Mouse (Mus musculus) erythroid progenitor cell, adult 5-6 weeks (primary cell): ENCODE data around the gene Rpl10. TPM values are rescaled to one million over a fixed set of nuclear protein-coding genes. Genes with fewer than 3 reads are reported as not detected.
A peak's percentile ranks its signal among the peaks of the same experiment; 100 is the strongest.

ENCODE experiments used
- ATAC-seq: replicated peaks from 2 replicates; pipeline ENCODE4 v1.8.0; 2016; ENCODE audit warnings: moderate number of reproducible peaks, mild to moderate bottlenecking, moderate TSS enrichment, inconsistent platforms; ENCODE audit not compliant: poor library complexity, low FRiP score, severe bottlenecking
- total RNA-seq, 2 experiments: library from RNA; stranded (forward) in 1 of 2; stranded (reverse) in 1 of 2; fragments of 150-400 nt in 1 of 2; fragments of 186-747, 209-891 nt in 1 of 2; gene quantifications; 2 replicates each; pipeline versions ENCODE4 v1.2.3 to v1.2.4; 2015 to 2017; ENCODE audit warnings: low replicate concordance in 2 of 2

The Rpl10 gene
- total RNA-seq, 2 experiments from 2014 or later: 354 to 731 TPM

GRCm38 (mm10) chrX:74273422-74274322, 3.1 kb downstream of the Rpl10 start:
- ATAC-seq: no peak

DNA sequence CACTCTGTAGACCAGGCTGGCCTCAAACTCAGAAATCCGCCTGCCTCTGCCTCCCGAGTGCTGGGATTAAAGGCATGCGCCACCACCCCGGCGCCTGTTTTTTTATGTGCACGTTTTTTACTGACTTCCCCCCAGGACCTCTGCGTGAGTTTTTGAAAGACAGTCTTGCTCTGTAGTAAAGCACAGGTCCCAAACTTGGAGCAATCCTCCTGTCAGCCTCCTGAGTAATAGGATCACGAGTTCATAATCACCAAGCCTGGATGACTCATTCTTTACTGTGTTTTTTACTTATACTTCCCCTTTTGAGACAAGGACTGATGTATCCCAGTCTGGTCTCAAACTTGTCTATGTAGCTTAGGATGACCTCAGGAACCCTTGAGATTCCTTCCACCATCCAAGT, 7.3 kb downstream of the Rpl10 start:
- ATAC-seq: no peak

- ATAC-seq: no peak
Measured at GRCm38 (mm10) chrX:74281041-74281731, 10.6 kb downstream of the Rpl10 start.

DNA sequence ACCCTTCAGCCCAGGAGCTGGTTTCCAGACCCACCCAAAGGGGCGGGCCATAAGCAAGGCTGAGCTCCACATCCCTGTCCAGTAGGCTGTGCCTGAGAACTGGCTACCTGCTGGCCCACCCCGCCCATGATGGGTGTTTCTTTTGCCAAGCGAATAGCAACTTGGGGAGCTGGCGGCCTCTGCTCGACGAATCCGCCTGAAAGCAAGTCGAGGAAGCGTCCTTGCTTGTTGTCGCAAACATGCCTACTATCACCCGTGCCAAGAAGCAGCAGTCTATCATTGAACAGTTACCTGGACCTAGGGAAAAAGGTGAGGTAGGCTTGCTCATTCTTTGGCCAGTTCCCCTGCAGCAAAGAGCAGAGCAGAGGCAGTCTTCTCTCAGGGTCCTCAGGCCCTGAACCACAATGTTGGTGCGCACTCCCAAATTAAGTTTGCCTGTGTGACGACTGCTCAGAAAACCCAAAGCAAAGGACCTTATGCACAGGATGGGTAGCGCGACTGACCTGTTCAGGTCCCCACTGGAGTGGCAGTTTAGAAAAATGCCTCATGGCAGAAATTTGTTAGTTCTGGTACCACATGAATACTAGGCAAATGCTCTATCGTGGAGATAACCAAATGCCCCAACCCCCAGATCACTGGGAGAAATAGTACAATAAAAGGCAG, 11.3 kb downstream of the Rpl10 start, which contains the start of the genes Taz and Dnase1l1:
Gene Taz, plus strand, starts transcription at position 181 of the 663 bp plus-strand sequence.
Gene Dnase1l1, minus strand, starts transcription at position 606 of the 663 bp plus-strand sequence.
- ATAC-seq: peak; percentile 91

DNA sequence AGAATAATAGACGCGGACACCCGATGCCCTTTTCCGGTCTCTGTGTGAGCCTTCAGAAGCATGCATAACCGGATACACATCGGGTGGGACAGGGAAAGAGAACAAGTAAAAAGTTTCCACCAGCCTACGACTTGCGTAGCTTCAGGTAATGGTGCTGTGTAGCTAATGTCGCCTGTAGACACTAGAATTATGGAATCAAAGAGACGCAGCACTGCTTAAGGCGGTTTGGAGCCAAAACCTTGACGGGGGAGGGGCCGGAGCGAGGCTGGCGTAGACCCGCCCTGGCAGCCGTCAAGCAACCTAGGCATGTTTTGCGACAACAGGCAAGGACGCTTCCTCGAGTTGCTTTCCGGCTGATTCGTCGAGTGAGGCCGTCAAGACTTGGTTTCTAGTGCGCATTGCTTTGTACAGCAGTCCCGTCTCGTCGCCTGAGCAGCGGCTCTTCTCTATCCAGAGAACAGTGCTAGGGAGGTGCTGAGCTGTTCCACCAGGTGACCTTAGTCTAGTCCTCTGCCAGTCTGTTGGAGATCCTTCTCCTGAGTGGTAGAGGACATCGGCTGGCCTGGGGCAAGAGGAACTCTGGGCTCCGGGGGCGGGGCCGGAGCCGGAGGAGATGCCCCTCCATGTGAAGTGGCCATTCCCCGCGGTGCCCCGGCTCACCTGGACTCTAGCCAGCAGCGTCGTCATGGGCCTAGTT, 11.9 kb downstream of the Rpl10 start:
- peak; percentile 75 for ATAC-seq

GRCm38 (mm10) chrX:74283092-74283437, 12.5 kb downstream of the Rpl10 start:
- ATAC-seq: no peak

GRCm38 (mm10) chrX:74293431-74293830, 22.8 kb downstream of the Rpl10 start:
- no peak for ATAC-seq

DNA sequence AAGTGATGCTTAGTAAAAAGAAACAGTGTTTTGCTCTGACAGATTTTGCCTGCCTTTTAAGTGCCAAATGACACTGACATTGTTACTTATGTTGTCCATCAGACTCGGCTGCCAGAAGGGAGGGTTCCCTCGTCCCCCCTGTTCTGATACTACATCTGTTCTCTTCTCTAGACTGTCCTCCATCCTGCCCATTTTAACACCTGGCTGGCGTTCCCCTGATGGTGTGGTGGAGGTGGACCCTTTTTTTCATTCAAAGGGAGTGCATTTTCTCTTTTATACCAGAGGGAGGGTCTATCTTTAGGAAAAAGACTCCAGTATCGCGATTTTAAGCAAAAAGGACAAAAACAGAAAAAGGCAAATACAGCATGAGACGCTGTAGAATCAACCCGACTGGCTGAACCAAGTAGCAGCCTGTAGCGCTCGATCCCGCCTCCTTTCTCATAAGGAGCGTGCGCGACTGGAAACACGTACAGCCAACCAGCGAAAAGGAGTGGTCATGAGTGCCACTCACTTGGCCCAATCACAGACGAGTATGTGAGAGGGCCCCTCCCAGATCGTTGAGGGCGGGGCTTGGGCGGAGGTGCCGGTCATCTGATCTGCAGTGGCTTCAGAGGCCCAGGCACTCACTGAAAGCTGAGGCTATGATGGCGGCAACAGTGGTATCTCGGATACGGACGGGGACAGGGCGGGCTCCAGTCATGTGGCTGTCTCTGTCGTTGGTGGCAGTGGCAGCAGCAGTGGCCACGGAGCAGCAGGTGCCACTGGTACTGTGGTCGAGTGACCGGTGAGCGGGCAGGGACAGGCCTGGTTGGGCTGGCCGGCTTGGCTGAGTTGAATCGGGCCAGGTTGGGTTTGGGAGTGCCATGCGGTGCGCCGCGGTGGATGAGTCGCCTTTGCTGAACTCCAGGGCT, 26.2 kb downstream of the Rpl10 start, which contains the start of gene Atp6ap1:
Gene Atp6ap1, plus strand, starts transcription at position 560 of the 911 bp plus-strand sequence.
- peak; percentile 99 for ATAC-seq

- ATAC-seq: no peak
Measured at GRCm38 (mm10) chrX:74298348-74298747, 27.7 kb downstream of the Rpl10 start.

GRCm38 (mm10) chrX:74299721-74300120, 29.1 kb downstream of the Rpl10 start:
- no peak for ATAC-seq

- peak; percentile 92 for ATAC-seq
Measured at GRCm38 (mm10) chrX:74304867-74305700, 34.5 kb downstream of the Rpl10 start, which contains the start of gene Gdi1. Gene Gdi1 (plus strand): TSS chrX:74304998.

DNA sequence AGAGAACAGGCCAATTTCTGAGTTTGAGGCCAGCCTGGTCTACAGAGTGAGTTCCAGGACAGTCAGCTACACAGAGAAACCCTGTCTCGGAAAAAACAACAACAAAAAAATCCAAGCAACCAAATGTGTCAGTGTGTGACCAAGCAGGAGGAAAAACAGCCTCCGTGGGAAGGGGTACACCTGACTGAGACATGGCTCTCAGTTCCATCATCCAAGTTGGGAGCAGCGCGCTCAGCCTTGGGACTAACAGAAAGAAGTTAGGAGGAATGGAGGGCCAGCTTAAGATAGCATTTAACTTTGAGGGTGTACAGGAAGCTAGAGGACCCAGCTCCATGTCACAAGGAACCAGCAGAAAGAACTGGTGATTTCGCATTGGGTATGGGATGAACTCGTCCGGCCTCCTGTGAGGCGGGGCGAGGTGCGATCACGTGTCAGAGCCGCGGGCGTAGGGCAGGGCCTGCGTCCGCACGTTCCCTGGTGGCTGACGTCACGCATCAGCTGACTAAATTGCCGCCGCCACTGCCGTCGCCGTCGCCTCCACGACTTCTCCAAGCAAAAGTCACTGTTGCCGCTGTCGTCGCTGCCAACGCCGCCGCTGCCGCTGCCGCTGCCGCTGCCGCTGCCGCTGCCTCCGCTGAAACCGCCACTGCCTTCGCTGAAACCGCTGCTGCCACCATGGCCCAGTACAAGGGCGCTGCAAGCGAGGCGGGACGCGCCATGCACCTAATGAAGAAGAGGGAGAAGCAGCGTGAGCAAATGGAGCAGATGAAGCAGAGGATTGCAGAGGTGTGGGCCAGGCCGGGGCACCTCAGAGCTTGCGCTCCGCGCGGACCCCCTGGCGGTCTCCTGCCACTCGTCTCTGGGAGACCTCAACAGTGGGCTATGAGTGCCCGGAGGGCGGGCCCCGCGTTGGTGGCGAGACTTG, 42.2 kb downstream of the Rpl10 start, which contains the start of gene Fam50a:
Gene Fam50a, plus strand, starts transcription at position 494 of the 925 bp plus-strand sequence.
- peak; percentile 99 for ATAC-seq

Other genes starting within 250 kb of the Rpl10 start
- 81.3 and 83.6 TPM in 2 replicates for gene Irak1, start 246.9 kb upstream of the Rpl10 start, total RNA-seq (2015; ENCODE audit: low replicate concordance)
- 58.8 and 59.3 TPM in 2 replicates for gene Irak1, start 246.9 kb upstream of the Rpl10 start, total RNA-seq (2017; ENCODE audit: low replicate concordance)
- gene Opn1mw, start 143.3 kb upstream of the Rpl10 start, total RNA-seq (2015; ENCODE audit: low replicate concordance): not detected in 2 replicates
- not detected in 2 replicates for gene Opn1mw, start 143.3 kb upstream of the Rpl10 start, total RNA-seq (2017; ENCODE audit: low replicate concordance)
- gene Mecp2, start 135.4 kb upstream of the Rpl10 start, total RNA-seq (2015; ENCODE audit: low replicate concordance): 26.3 and 37.3 TPM in 2 replicates
- 24.9 and 28.2 TPM in 2 replicates for gene Mecp2, start 135.4 kb upstream of the Rpl10 start, total RNA-seq (2017; ENCODE audit: low replicate concordance)
- not detected in 2 replicates for gene Tex28, start 103.0 kb upstream of the Rpl10 start, total RNA-seq (2015; ENCODE audit: low replicate concordance)
- gene Tex28, start 103.0 kb upstream of the Rpl10 start, total RNA-seq (2017; ENCODE audit: low replicate concordance): not detected in 2 replicates
- not detected in 2 replicates for gene Tktl1, start 93.6 kb upstream of the Rpl10 start, total RNA-seq (2015; ENCODE audit: low replicate concordance)
- not detected in 2 replicates for gene Tktl1, start 93.6 kb upstream of the Rpl10 start, total RNA-seq (2017; ENCODE audit: low replicate concordance)
- 103 and 114 TPM in 2 replicates for gene Flna, start 21.0 kb upstream of the Rpl10 start, total RNA-seq (2015; ENCODE audit: low replicate concordance)
- gene Flna, start 21.0 kb upstream of the Rpl10 start, total RNA-seq (2017; ENCODE audit: low replicate concordance): 122 and 133 TPM in 2 replicates
- 39.3 and 44.4 TPM in 2 replicates for gene Emd, start 16.1 kb upstream of the Rpl10 start, total RNA-seq (2015; ENCODE audit: low replicate concordance)
- gene Emd, start 16.1 kb upstream of the Rpl10 start, total RNA-seq (2017; ENCODE audit: low replicate concordance): 23.2 and 29.5 TPM in 2 replicates
- gene Taz, start 11.1 kb downstream of the Rpl10 start, total RNA-seq (2015; ENCODE audit: low replicate concordance): 41.8 and 53.2 TPM in 2 replicates
- gene Taz, start 11.1 kb downstream of the Rpl10 start, total RNA-seq (2017; ENCODE audit: low replicate concordance): 13.8 and 18.6 TPM in 2 replicates
- gene Dnase1l1, start 11.5 kb downstream of the Rpl10 start, total RNA-seq (2015; ENCODE audit: low replicate concordance): 108 and 154 TPM in 2 replicates
- 73.7 and 110 TPM in 2 replicates for gene Dnase1l1, start 11.5 kb downstream of the Rpl10 start, total RNA-seq (2017; ENCODE audit: low replicate concordance)
- gene Atp6ap1, start 26.3 kb downstream of the Rpl10 start, total RNA-seq (2015; ENCODE audit: low replicate concordance): 251 and 260 TPM in 2 replicates
- gene Atp6ap1, start 26.3 kb downstream of the Rpl10 start, total RNA-seq (2017; ENCODE audit: low replicate concordance): 152 and 179 TPM in 2 replicates
- 185 and 200 TPM in 2 replicates for gene Gdi1, start 34.2 kb downstream of the Rpl10 start, total RNA-seq (2015; ENCODE audit: low replicate concordance)
- 65.1 and 108 TPM in 2 replicates for gene Gdi1, start 34.2 kb downstream of the Rpl10 start, total RNA-seq (2017; ENCODE audit: low replicate concordance)
- 20.5 and 38.1 TPM in 2 replicates for gene Fam50a, start 42.2 kb downstream of the Rpl10 start, total RNA-seq (2015; ENCODE audit: low replicate concordance)
- gene Fam50a, start 42.2 kb downstream of the Rpl10 start, total RNA-seq (2017; ENCODE audit: low replicate concordance): 30.1 and 43.0 TPM in 2 replicates
- gene Plxna3, start 58.3 kb downstream of the Rpl10 start, total RNA-seq (2015; ENCODE audit: low replicate concordance): not detected in 2 replicates
- not detected in 2 replicates for gene Plxna3, start 58.3 kb downstream of the Rpl10 start, total RNA-seq (2017; ENCODE audit: low replicate concordance)
- 15.1 and 20.9 TPM in 2 replicates for gene Lage3, start 82.8 kb downstream of the Rpl10 start, total RNA-seq (2015; ENCODE audit: low replicate concordance)
- 8.2 and 9.5 TPM in 2 replicates for gene Lage3, start 82.8 kb downstream of the Rpl10 start, total RNA-seq (2017; ENCODE audit: low replicate concordance)
- gene Ubl4a, start 102.4 kb downstream of the Rpl10 start, total RNA-seq (2015; ENCODE audit: low replicate concordance): 32.4 and 36.9 TPM in 2 replicates
- 5.3 and 11.0 TPM in 2 replicates for gene Ubl4a, start 102.4 kb downstream of the Rpl10 start, total RNA-seq (2017; ENCODE audit: low replicate concordance)
- gene Slc10a3, start 102.5 kb downstream of the Rpl10 start, total RNA-seq (2015; ENCODE audit: low replicate concordance): 1.8 and 9.6 TPM in 2 replicates
- 2.2 TPM in 1 of 2 replicates, not detected in the other for gene Slc10a3, start 102.5 kb downstream of the Rpl10 start, total RNA-seq (2017; ENCODE audit: low replicate concordance)
- gene Fam3a, start 122.5 kb downstream of the Rpl10 start, total RNA-seq (2015; ENCODE audit: low replicate concordance): 6.3 and 12.3 TPM in 2 replicates
- 0.68 and 3.6 TPM in 2 replicates for gene Fam3a, start 122.5 kb downstream of the Rpl10 start, total RNA-seq (2017; ENCODE audit: low replicate concordance)
- 5.4 and 16.2 TPM in 2 replicates for gene Ikbkg, start 122.5 kb downstream of the Rpl10 start, total RNA-seq (2015; ENCODE audit: low replicate concordance)
- gene Ikbkg, start 122.5 kb downstream of the Rpl10 start, total RNA-seq (2017; ENCODE audit: low replicate concordance): 12.8 and 16.8 TPM in 2 replicates
- gene G6pdx, start 158.4 kb downstream of the Rpl10 start, total RNA-seq (2015; ENCODE audit: low replicate concordance): 63.7 and 64.9 TPM in 2 replicates
- 38.5 and 45.2 TPM in 2 replicates for gene G6pdx, start 158.4 kb downstream of the Rpl10 start, total RNA-seq (2017; ENCODE audit: low replicate concordance)
- gene Gm6880, start 210.6 kb downstream of the Rpl10 start, total RNA-seq (2015; ENCODE audit: low replicate concordance): not detected in 2 replicates
- not detected in 2 replicates for gene Gm6880, start 210.6 kb downstream of the Rpl10 start, total RNA-seq (2017; ENCODE audit: low replicate concordance)